Mouse (Mus musculus): ENCODE data around the gene Hspbp1.
A peak's percentile ranks its signal among the peaks of the same experiment; 100 is the strongest.

Gene Hspbp1

DNA sequence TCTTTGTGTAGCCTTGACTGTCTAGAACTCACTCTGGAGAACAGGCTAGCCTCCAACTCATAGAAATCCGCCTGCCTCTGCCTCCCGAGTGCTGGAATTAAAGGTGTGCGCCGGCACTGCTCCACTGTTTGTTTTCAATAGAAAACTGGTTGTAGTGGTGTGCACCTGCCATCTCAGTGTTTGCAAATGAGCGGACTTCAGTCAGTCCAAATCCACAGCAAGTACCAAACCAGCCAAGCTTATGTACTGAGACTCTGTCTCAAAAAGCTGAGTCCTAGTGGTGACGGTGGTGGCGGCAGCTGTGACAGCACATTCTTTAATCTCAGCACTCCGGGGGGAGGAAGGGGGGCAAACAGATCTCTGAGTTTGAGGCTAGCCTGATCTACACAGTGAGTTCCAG lies 16.4 kb downstream of the Hspbp1 start:
- DNase-seq (ENCODE audit: low read depth in 2 of 2, low spot score in 2 of 2): no peak

GRCm38 (mm10) chr7:4666871-4667270 lies 18.0 kb downstream of the Hspbp1 start:
- DNase-seq (ENCODE audit: low read depth in 2 of 2, low spot score in 2 of 2): no peak

GRCm38 (mm10) chr7:4663742-4664141 lies 21.1 kb downstream of the Hspbp1 start:
- DNase-seq (ENCODE audit: low read depth in 2 of 2, low spot score in 2 of 2): no peak

DNA sequence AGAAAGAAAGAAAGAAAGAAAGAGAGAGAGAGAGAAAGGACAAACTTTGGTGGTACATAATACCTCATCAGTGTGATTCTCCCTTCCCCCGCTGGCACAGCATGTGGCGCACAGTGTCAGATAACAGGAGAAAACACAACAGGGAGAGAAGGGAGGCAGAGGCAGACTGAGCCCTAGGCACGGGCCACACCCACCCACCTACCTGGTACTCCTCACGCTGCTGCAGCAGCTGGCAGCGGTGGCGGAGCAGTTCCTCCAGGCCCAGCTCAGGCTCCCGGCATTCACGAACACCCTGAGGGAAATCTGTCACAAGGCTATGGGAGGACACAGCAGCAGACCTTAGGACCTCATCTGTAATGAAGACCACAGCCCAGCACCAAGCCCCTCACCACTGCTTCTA lies 21.7 kb downstream of the Hspbp1 start:
- DNase-seq (ENCODE audit: low read depth in 2 of 2, low spot score in 2 of 2): no peak

DNA sequence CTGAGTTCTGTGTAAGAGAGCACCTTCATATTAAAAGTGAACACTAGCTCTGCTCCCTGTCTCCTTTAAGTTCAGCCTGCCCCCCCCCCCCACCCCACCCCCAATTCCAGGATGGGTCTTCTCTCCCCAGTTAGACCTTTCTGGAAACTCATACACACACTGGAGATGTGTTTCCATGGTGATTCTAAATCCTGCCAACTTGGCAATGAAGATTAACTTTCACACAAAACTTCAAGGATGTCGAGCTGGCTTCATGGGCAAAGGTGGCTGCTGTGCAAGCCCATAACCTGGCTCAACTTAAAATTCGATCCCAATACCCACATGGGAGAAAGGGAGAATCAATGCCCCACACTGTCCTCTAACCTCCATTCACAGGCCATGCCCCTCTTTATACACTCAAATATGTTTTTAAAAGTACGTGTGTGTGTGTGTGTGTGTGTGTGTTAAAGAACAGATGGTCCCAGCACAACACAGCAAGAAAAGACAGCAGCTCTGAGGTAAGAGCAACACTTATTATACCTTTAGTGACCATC lies 24.9 kb downstream of the Hspbp1 start:
- no peak for DNase-seq (ENCODE audit: low read depth in 2 of 2, low spot score in 2 of 2)

- DNase-seq (ENCODE audit: low read depth in 2 of 2, low spot score in 2 of 2): peak; percentile 94 to 95
These were observed 25.8 kb downstream of the Hspbp1 start, which contains the start of gene Ppp6r1 for GRCm38 (mm10) chr7:4658912-4659551. TSS of gene Ppp6r1 (minus strand) at chr7:4659019.

DNA sequence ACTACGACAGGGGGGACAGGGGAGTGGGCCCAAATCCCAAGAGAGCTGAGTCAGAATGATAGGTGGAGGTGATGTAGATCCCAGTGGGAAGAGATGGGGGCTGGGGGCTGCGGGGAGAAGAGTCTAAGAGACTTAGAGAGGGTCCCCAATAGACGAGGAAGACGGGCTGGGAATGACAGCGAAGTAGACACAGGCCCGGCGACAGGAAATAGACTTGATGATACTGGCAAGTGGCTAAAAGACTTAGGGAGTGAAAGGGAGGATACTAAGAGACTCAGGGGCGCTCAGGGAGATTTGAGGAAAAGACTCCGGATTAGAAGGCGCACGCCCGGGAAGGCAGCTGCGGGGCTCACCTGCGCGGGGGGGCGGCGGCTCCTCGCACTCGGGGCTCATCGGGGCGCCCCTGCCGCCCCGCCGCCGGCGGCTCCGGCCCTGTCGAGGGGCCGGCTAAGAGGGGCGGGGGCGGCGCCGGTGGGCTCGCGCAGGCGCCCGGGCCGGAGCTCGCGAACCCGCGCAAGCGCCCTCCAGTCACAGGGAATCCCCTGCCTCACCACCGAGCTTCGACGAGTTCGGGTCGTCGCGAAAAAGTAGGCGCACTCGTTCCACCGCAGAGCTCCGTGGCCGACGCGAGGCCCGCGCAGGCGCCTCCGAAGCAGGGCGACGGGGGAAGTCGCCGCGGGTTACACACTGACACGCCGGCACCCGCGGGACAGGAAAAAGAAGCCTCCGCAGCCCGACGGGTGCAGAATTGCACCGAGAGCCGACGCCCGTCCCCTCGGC lies 26.6 kb downstream of the Hspbp1 start:
- no peak for DNase-seq (ENCODE audit: low read depth in 2 of 2, low spot score in 2 of 2)

DNA sequence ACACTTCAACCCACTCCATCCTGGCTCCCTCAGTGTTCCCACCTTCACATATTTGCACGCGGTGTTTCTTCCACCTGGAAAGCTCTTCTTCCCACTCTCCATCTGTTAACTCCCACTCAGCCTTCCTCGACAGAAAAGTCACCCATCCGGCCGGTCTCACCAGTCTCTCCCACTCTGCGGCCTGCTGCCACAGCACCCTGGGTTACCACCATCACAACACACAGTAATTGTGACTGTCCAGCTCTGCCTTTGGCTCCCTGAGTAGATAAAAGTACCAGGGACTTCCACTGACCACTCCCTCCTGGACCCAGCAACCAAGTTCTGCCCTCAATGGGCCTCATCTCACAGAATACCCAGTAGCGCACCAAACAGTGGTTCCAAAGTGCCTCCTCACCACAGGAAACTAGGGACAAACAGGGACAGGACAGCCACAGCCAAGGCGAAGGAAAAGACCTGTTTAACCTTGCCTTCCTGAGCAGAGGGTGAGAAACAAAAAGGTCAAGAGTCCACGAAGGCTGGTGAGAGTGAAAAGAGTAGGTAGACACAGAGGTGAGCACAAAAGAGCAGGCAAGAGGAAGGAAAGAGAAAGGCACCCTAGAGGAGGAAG lies 27.2 kb downstream of the Hspbp1 start:
- DNase-seq (ENCODE audit: low read depth in 2 of 2, low spot score in 2 of 2): no peak

DNA sequence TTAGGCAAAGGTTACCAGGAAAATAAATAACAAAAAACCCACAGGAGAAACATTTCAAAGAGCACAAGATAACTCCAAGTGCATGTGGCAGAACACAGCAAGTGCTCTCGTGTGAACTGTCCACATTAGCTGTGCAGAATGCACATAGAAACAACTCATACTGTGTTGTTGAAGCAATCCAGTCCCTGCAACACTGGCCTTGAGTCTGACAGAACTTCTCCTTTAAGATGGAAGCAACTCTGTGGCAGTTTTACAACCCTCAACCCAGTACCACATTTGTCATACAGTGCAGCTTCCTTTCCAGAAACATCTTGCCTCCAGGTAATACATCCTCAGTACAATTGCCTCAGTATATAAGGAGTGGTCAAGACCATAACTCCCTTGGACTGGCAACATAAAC lies 28.1 kb downstream of the Hspbp1 start:
- DNase-seq (ENCODE audit: low read depth in 2 of 2, low spot score in 2 of 2): no peak

- no peak for DNase-seq (ENCODE audit: low read depth in 2 of 2, low spot score in 2 of 2)
These were observed 29.0 kb downstream of the Hspbp1 start for GRCm38 (mm10) chr7:4655916-4656315.

GRCm38 (mm10) chr7:4655393-4655792 lies 29.5 kb downstream of the Hspbp1 start:
- DNase-seq (ENCODE audit: low read depth in 2 of 2, low spot score in 2 of 2): no peak

DNA sequence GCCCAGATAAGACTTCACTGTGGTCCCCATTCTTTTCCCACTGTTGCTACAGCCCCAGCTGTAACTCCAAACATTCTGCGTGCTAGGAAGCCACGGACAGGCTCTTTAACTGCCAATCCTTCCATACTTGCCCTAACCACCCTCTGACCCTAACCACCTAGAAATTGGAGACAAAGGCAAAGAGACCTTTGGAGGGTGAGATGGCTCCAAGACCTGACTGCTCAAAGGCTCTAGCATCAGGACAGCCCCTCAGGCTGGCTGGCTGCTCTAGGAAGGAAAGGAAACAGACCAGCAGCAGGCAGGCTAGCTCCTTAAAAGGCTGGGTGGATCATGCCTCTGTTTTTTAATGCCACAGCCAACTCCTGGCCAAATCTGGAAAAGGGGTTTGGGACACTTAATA lies 30.6 kb downstream of the Hspbp1 start:
- no peak for DNase-seq (ENCODE audit: low read depth in 2 of 2, low spot score in 2 of 2)

DNA sequence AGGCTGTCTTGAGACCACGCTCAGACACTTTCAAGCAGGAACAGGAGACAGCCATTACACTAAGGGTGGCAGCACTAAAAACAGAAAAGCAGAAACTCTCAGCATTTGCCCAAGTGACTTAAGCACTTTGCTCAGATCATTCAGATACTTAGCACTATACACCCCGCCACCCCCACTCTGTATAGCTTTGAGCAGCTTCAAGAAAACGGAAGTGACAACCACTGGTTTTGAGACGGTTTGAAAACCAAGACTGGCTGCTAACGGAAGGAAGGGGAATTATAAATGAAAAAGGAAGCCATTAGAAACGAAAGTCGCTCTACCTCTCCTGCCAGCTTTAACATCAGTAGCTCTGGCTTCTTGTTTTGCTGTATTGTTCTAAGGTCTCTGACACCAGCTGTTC lies 31.1 kb downstream of the Hspbp1 start:
- peak; percentile 77 for DNase-seq (ENCODE audit: low read depth in 2 of 2, low spot score in 2 of 2)

DNA sequence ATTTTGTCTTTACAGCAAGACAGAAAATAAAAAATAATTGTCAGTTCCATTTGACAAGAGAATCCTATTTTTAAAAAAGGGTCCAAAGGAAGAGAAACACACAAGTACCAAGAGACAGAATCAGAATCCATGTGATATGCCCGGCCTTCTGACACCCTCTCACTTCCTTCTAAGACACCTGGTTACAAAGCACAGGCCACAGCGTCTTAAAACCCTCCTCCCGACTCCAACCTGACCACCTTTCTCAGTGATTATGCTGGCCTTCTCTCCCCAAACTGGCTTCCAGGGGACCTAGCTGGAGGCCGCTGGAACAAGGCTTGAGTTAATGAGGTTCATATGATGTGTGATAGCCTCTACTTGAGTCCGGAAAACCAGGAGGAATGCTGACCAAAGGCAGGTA lies 31.5 kb downstream of the Hspbp1 start:
- no peak for DNase-seq (ENCODE audit: low read depth in 2 of 2, low spot score in 2 of 2)

DNA sequence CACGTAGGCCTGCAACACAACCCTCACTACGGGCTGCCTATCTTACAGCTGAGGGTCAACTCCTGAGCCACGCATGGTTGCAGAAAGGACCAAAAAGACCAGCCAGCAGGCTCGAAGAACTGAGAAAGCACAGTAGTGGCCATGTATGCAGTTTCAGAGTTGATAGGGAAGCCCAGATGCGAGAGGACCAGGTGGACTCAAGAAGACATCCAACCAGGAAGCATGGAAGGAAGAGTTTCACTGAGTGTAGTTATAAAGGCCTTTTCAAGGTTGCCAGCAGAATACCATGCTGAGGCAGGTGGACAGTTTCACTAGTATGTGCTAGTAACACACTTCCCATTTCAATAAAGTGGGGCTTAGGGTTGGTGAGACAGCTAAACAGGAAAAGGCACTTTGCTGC lies 32.1 kb downstream of the Hspbp1 start:
- DNase-seq (ENCODE audit: low read depth in 2 of 2, low spot score in 2 of 2): no peak

DNA sequence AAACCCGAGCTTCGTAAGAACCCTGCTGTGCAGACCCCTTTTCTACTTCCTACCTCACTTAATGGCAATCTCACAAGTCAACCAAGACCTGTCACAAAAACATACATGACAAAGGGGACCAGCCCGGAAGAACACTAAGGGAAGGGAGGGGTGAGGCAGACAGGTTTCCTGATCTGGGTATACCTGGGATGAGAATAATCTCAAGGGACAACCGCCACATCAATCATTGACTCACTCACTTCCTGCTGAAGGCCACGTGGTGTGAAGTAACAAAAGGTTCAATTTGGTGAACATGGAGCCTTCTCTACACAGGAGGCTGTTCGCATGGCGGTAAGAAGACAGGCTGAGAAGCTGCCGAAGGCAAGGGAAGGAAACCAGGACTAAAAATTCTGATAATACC lies 33.3 kb downstream of the Hspbp1 start:
- DNase-seq (ENCODE audit: low read depth in 2 of 2, low spot score in 2 of 2): peak; percentile 51 to 65

DNA sequence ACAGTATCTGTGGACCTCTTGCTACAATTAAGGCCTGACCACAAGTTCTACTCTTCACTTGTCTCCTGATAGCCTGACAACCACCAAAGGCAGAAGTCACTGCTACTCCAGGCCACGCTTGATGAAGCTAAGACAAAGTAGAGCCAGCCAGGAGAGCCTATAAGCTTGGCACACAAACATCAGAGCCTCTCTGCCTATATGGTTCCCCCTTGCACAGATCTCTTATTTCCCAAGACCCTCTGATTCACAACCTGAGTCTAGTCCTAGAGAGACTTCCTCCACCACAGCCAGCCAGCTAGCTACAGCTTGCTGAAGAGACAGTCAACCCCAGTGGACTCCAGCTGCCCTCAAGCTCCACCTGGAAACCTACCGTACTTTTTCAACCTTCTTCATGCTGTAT lies 36.9 kb downstream of the Hspbp1 start:
- no peak for DNase-seq (ENCODE audit: low read depth in 2 of 2, low spot score in 2 of 2)

- DNase-seq (ENCODE audit: low read depth in 2 of 2, low spot score in 2 of 2): peak; percentile 61
These were observed 37.6 kb downstream of the Hspbp1 start for GRCm38 (mm10) chr7:4647291-4647690.

- DNase-seq (ENCODE audit: low read depth in 2 of 2, low spot score in 2 of 2): no peak
These were observed 38.1 kb downstream of the Hspbp1 start for GRCm38 (mm10) chr7:4646806-4647205.

DNA sequence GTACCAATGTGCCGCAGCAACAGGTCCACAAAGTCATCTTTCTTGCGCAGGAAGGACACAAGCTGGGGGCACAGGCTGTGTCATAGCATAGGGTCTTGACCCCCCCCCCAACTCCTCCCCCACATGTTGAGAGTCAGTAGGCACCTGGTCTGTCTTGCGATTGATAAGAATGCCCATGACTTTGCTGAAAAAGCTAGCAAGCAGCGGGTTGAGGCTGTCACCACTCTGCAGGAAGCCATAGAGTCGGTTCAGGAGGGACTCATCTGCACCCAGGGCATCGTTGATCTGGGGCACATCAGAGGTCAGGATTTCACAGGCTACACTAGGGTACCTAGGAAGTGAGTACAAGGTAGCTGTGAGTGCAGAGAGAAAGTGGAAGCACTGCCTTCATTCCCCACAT lies 41.6 kb downstream of the Hspbp1 start:
- DNase-seq (ENCODE audit: low read depth in 2 of 2, low spot score in 2 of 2): no peak

DNA sequence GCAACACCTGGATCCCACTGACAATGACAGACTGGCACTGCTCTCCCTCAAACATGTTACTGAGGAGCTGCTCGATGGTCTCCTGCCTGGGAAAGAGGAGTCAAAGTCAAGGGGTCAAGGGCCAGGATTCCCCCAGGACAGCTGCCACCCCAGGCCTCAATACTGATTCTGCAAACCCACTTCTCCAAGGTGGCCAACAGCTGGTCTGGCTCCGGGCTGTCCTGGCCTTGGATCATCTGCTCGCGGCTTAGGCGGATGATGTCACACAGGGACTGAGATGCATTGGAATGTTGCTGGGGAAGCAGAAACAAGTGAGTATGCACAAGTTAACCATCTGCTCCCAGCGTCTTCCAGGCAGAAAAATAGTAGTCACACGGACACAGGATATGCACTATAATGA lies 42.9 kb downstream of the Hspbp1 start:
- no peak for DNase-seq (ENCODE audit: low read depth in 2 of 2, low spot score in 2 of 2)

- no peak for DNase-seq (ENCODE audit: low read depth in 2 of 2, low spot score in 2 of 2)
These were observed 43.7 kb downstream of the Hspbp1 start for GRCm38 (mm10) chr7:4641155-4641554.
